Mouse (Mus musculus) embryo, embryonic 10.5 days (tissue): ENCODE results near the gene Fam173b.
A peak's percentile ranks its signal among the peaks of the same experiment; 100 is the strongest.
"Not testable (repeated sequence)": the region's sequence is repeated elsewhere in the genome, so short reads cannot be mapped to it uniquely, and the experiment has no call there.

ENCODE experiments used
- DNase-seq: peaks from one replicate; pipeline ENCODE4 v3.0.0-alpha.2; 2015; ENCODE audit warnings: low spot score

The Fam173b gene

DNA sequence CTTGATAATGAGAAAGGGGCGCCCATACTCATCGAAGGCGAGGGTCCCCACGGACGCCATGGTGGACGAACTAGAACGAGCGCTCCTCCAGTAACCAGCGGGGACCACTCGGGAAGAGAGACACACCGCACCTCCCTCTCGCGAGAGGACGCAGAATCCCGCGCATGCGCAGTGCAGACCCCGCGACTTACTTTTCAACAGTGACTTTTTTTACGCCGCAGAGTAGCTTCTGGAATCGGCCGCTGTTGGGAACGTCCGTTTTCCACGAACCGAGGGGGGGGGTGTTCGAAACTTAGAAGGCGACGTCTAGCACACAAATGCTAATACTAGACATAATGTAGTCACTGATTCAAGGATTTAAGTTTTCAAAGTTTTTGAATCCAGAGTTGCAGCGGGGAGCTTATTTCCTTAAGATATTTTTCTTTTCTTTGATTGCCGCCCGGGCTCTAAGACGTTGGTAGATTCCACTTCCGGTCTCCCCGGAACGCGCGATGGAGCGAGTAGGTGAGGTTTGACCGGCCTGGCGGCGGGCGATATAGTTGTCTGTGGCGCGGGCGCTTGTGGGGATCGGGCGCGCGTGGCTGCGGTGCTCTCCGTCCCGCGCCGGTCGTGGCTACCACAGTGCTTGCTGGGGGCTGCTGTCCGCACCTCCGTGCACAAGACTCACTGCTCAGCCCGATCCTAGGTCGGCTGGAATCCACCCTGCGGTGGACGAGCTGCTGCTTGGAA lies at the start of gene Fam173b, which contains the start of gene Cct5:
Fam173b (plus strand) TSS at position 207 of the 729 bp plus-strand sequence.
Cct5 (minus strand) TSS at position 159 of the 729 bp plus-strand sequence.
- DNase-seq: peak; percentile 99

DNA sequence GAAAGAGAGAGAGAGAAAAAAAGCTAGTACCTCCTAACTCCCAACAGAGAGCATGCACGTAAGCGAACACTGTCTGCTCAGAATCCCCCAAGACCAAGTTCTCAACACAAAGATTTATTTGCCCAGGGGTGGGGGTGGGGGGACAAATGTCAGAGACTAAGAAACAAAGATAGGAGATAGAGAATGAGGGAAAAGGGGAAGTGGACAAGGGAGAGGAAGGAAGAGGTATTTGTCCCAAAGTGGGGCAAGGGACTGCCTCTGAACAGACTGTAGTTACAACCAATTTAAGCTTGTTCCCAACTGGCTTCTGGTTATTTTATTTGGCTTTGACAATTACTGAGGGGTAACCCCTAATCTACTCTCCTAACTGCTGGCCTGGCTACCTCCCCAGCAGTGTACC lies 46.8 kb upstream of the Fam173b start:
- no peak for DNase-seq

DNA sequence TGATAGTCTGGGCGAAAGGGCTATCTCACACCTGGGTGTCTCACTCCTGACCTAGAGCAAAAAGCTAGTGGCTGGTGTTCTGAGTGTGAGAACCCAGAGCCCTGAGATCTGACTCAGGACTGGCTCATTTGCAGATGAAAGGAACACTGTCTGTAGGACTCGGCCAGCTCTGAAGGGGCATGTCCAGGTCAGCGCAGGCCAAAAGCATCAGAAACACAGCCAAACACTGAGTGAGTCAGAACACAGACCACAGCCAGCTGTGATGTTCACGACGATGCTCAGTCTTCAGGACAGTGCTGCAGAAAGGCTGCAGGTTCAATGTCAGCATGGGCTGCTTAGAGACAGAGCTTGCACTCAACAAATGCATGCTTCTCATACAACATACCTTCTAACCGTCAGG lies 40.3 kb upstream of the Fam173b start:
- no peak for DNase-seq

DNA sequence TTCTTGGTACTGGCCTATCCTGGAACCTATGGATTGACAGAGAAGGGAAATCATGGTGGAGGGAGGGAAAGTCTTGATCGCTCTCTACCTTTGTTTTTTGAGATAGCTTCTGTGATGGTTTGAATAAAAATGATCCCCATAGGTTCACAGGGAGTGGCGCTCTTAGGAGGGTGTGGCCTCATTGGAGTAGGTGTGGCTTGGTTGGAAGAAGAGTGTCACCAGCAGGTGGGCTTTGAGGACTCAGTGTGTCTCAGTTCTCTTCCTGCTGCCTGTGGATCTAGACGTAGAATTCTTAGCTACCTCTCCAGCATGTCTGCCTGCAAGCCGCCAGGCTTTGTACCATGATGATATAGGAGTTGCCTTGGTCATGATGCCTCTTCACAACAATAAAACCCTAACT lies 39.7 kb upstream of the Fam173b start:
- DNase-seq: no peak

DNA sequence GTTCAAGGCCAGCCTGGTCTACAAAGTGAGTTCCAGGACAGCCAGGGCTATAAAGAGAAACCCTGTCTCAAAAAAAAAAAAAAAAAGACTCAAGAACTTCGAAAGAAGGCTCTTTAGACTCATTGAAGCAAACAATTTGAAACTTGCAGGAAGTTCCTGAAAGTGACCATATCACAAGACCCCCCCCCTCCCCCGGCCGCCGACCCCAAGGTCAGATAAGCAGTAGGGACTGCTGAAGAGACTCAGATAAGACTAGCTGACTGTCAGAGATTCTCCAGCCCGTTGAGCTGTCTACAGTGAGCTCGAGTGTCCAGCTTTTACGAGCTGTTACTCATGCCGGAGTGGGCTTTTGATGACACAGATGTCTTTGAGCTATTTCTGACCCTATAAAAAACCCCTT lies 38.8 kb upstream of the Fam173b start:
- DNase-seq: no peak

DNA sequence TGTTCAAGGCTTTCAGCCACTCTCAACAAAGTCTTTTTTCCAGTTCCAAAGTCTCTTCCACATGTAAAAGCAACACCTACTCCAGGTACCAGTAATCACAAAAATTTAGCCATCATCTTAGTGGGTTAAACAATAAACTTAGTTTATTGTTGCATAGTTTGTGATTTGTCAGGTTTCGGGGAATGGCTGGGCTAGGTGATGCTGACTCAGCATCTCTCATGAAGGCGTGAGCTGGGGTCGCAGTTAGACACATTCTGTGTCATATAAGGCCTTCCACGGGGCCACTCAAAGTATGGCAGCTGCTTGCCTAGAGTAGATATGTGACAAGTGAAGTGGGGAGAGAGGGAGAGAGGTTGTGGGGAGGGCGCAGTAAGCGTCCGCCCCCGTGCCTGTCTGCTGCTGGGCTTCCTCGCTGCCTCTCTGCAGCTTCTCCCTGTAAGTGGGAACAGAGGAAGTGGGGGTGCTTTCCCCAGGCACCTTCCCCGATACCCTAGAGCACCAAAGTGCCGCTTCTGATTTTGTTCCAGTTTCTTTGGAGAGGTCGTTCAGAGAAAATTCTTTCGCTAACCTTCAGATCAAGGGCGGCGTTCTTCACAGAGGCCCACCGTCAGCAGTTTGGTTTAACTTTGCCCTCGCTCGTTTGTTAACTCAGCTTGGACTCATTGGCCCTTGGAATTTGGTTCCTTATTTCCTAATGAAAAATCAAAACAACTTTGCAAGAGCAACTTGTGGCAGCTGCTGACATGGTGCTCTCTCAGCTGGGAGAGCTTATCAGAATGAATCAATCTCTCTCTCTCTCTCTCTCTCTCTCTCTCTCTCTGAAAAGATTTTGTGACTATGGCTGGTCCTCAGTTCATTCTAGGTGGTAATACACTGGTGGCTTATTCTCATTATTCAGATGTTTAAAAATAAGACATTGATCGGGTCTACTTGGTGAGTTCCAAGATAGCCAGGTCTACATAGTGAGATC lies 37.8 kb upstream of the Fam173b start:
- DNase-seq: peak; percentile 55

DNA sequence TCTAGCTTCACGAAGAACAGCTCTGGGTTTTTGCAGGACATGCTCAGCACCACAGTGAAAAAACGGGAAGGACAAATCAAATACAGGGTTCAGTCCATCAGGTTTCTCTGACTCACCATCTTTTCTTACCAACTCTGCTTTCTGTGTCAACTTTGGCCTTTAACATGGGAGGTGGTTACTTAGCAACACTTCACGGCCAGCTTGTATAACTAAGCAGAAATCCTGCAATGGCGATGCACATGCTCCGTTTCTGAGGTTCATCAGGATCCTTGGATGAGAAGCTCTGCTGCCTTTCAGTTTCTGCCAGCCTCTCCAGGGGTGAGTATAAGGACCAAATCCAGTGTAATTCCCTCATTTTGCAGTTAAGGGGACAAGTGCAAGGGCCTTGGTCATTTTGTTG lies 36.5 kb upstream of the Fam173b start, which contains the start of gene Cmbl:
Cmbl (plus strand) TSS at position 206 of the 400 bp plus-strand sequence.
- DNase-seq: no peak

DNA sequence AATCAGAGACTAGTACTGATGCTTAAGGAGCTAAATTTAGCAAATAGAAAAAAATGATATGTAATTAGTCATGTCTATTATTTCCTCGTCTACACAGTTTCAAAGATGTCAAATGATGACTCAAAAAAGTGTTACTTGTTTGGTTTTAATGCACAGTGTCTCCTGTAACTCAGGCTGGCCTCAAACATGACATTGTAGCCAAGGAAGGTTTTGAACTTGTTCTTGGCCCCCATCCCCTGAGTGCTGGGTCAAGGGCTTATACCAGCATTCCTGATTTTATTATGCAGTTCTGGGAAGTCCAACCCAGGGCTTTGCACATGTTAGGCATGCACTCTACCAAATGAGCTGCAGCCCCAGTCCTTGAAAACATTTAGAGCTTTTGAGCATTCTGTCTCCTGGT lies 35.9 kb upstream of the Fam173b start:
- DNase-seq: no peak

DNA sequence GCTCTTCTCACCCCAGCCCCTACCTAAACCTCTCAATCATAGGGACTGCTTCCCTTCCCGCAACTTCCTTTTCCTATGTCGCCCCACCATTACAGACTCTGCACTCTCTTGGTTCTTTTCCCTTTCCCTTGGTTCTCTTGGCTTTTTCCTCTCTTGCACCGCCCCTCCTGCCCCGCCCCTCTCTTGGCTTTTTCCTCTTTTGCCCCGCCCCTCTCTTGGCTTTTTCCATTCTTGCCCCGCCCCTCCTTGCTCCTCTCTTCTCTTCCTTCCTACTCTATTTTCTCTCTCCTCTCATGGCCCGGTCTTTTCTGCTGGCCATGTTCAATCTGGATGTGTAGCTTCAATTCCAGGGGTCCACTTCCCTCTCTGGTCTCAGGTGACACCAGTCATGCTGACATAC lies 34.2 kb upstream of the Fam173b start:
- DNase-seq: no peak

DNA sequence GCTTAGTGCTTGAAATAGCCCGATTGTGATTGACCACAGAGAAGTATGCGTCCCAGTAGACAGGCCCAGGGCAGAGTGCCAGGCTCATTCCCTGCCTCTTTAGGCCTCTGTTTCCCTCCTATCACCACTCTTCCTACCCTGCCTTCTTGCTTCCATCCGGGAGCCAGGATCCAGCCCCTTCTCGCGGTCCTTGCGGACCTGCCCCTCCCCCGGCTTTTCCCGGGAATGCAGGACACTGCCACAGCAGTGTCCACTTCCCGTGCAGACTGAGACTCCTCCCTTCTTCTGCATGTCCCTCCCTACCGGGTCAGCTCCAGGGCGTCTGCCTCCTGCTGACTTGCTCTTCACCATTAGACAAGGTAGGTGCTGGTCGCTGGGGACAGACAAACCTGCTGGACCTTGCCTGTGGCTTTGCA lies 33.1 kb upstream of the Fam173b start:
- peak; percentile 60 for DNase-seq

DNA sequence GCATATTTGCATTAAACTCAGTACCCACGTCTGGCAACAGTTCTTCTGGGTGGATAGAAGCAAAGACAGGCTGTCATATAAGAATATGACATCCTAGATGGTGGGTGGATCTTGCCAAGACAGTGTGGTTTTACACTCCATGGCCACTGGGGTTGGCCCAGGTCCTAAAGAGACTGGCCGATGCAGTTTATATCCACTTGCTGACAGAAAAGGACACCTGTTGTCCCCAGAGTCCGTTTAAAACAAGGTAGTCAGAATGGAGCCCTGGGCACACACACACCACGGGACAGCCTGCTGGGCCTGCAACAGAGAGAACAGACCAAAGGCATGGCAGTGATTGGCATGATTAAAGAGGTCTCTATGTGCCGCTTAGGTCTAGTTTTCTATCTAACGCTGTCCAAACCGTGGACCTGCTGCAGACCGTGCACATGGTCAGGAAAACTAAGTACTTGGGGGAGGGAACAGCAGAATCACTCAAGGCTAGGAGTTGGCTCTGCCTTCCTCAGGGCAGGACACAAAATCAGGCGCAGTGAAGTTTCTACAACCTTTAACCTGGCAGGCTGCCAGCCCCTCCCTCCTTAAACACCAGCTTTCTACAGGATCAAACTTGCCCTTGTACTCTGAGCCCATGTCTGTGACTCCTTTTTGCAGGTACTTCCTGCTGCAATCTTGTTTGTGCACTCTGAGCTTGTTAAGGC lies 32.2 kb upstream of the Fam173b start:
- no peak for DNase-seq

DNA sequence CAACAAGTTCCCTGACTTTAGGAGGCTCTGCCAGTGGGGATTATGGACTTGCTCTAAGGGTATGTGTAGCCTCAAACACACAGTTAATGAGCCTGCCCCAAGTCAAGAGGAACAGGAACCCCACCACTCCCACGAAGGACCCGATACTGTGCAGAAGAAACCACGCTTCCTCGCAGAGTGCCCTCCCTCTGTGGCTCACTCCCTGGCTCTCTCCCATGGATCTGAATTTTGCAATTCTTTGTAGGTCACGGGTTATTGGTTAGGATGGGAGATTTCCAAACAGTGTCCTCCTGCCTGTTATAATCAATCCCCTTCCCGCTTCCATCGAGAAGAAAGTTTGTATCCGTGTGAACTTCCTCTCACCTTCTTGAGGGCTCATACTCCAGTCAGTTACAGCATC lies 30.7 kb upstream of the Fam173b start:
- no peak for DNase-seq

DNA sequence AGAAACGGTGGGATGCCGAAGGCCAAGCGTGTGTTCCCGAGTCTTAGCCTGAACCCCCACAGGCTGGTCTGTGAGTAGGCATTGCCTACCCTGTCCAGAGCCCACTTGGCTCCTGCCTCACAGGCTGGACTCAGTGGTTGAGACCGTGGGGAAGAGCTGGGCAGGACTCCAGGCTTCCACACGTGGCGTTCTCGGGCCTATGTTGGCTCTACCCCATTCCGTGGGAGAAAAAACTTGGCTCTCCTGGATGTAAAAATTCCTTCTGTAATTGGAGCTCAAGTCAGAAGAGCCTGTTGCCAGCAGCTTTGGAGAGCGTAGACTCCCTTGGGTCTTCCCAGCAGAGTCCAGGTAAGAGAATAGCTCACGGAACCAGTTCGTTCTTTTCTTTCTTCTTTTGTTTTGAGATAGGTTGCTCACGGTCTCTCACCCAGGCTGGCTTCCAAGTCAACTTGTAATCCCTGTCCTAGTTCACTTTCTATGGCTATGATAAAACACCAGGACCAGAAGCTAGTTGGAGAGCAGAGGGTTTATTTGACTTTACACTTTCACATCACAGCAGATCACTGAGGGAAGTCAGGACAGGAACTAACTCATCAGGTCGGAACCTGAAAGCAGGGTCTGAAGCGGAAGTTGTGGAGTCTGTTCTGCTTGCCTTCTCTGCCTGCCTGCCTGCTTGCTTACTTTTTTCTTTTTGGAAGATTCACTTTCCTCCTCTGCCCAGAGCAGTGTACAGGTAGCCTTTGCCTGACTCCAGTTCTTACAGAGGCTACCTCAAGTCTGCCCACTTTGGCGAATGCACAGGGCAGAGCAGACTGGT lies 29.5 kb upstream of the Fam173b start:
- DNase-seq: no peak

DNA sequence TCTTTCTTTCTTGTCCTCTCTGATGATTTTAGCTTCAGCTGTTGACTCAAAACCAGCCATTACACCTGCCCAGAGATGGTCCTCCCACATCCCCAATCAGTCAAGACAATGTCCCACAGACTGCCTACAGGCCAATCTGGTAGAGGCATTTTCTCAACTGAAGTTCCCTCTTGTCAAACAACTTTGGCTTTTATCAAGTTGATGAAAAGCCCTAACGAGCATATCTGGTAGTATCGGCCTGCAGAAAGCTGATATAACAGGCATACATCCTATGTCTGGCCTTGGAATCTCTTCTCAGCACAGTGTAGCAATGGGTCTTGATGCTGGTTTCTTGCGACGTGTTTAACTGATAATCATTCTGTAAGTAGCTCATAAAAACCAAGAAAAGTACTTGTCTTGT lies 28.4 kb upstream of the Fam173b start:
- DNase-seq: no peak

DNA sequence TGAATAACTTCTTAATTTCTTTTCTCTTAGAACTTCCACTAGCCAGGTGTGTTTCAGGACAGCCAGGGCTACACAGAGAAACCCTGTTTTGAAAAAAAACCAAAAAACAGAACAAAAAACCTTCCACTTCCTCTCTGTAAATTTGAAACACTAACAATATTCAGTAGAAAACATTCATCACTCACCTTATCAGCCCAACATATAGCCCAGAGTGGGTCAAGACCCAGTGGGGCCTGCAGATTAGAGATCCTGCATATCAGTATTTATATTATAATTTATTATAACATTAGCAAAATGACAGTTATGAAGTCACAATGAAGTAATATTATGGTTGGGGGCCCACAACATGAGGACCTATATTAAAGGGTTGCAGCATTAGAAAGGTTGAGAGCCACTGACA lies 28.0 kb upstream of the Fam173b start:
- no peak for DNase-seq

DNA sequence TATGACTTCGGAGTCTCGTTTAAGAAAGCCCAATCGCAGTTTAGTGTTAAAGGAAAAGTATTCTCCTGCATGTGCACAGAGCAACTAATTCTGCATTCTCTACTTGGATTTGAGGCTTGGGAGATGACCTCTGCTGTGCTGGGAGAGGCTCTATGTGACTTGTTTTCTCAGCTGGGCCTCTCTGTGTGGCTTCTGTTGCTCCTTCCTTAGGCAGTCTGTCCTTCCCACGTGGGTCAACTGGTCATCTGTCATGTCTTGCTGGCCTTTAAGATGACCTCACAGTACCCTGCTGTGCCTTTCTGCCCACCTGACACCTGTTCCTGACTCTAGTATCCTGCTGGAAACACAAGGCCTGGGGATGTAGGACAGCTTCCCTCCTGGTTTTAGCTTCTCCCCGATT lies 25.6 kb upstream of the Fam173b start:
- no peak for DNase-seq

DNA sequence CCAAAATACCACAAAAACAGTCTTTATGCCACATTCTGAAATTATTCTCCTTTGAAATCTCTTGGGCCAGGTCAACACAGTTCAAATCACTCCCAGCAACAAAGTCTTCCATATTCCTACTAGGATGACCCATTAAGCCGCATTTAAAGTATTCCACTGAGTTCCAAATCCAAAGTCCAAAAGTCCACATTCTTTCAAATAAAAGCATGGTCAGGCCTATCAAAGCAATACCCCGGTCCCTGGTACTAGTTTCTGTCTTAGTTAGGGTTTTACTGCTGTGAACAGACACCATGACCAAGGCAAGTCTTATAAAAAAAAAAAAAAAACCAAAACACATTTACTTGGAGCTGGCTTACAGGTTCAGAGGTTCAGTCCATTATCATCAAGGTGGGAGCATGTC lies 20.6 kb upstream of the Fam173b start:
- not testable (repeated sequence) for DNase-seq

DNA sequence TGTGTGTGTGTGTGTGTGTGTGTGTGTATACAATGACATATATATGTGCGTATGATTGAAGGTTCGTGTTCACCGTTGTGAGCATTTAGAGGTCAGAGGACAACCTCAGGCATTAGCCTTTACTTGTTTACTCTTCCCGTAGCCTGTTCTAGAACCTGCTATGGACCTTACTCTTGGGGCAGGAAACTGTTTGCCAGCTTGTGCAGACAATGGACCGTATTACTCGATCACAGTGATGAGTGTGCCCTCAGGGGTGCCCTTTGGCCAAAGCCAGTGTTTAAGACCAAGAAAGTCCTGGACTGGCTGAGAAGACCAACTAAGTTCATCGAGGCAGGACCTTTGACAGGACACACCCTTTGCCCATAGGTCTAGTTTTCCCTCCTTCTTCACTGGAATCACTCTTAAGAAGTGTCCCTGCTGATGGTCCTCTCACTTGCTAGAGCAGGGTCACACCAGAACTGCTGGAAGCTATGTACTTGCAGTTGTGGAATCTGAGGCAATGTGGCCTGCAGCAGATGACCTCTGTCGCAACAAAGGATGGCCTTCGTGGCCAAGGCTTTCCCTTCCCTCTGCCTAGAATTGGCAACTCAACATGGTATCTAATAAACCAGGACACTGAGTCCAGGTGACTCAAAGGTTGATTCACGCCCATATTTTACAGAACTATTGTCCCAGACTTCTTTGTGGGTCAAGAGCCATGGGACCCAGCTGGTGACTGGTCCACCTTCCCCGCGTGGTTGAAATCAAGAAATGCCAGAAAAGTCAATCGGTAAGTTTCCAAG lies 18.2 kb upstream of the Fam173b start:
- DNase-seq: no peak

DNA sequence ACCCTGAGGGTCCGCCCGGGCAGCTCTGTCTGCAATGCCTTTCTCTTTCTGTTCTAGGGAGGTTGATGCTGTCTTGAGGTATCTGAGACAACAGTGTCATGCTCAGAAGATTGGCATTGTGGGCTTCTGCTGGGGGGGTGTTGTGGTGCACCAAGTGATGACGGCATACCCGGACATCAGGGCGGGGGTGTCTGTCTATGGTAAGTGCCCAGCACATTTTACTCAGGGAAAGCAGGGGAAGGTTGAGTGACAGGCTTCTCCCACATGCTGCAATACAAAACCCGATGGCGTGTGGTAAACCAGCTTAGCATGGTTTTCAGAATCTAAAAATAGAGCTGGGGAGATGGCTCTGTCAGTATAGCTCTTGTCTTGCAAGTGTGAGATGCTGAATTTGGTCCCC lies 16.4 kb upstream of the Fam173b start:
- DNase-seq: no peak

DNA sequence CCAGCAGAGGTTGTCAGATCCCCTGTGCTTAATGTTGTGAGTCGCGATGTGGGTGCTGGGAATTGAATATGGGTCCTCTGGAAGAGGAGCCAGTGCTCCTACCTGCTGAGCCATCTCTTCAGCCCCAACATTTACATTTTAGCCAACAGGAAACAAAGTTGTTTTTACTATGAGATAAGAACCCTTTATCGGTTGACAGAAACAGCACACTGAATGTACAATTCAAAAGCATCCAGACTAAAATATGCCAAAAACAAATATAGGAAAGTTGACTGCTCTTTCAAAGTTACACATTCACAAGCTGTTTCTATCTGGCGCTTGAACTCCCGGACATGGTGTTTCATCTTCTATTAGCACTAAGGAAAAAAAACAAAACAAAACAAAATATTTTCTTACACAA lies 15.6 kb upstream of the Fam173b start:
- DNase-seq: no peak

DNA sequence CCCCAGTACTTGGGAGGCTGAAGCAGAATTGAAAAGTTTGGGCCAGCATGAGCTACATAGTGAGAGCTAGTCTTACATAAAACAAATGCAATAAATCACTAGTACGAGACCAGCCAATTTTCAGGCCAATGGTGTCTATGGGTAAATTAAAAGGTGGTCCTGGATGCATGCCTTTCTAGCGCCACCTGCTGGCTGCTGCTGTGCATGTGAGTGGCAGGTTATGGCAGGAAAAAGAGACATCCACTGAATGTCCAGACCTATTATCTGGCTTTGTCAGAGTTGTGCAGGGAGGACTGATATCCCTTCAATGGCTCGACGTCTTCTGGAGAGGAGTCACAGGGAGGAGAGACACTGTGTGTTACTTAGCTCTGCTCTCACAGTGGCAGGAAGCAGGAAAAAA lies 15.1 kb upstream of the Fam173b start:
- peak; percentile 93 for DNase-seq
